Mouse (Mus musculus) myocyte (in vitro differentiated cells): ENCODE measurements around the gene Dnajc5g.
A peak's percentile ranks its signal among the peaks of the same experiment; 100 is the strongest.

ENCODE experiments used
- E2F4 ChIP-seq: IDR thresholded peaks from one replicate; pipeline ENCODE4 v1.6.1; 2011; ENCODE audit warnings: mild to moderate bottlenecking, control low read depth, moderate library complexity; ENCODE audit not compliant: insufficient read depth
- POLR2A ChIP-seq: IDR thresholded peaks from one replicate; pipeline ENCODE4 v1.6.1; 2011; ENCODE audit warnings: low read depth, mild to moderate bottlenecking, control low read depth, moderate library complexity; ENCODE audit not compliant: insufficient read length
- REST ChIP-seq: IDR thresholded peaks from one replicate; pipeline ENCODE4 v1.6.1; 2011; ENCODE audit warnings: mild to moderate bottlenecking, control low read depth, moderate library complexity; ENCODE audit not compliant: insufficient read depth, insufficient read length
- TCF12 ChIP-seq: IDR thresholded peaks from one replicate; pipeline ENCODE4 v1.6.1; 2011; ENCODE audit warnings: mild to moderate bottlenecking, control low read depth; ENCODE audit not compliant: poor library complexity, insufficient read depth, severe bottlenecking
- USF1 ChIP-seq: IDR thresholded peaks from one replicate; pipeline ENCODE4 v1.6.1; 2011; ENCODE audit warnings: low read depth, mild to moderate bottlenecking, control low read depth, moderate library complexity

DNA sequence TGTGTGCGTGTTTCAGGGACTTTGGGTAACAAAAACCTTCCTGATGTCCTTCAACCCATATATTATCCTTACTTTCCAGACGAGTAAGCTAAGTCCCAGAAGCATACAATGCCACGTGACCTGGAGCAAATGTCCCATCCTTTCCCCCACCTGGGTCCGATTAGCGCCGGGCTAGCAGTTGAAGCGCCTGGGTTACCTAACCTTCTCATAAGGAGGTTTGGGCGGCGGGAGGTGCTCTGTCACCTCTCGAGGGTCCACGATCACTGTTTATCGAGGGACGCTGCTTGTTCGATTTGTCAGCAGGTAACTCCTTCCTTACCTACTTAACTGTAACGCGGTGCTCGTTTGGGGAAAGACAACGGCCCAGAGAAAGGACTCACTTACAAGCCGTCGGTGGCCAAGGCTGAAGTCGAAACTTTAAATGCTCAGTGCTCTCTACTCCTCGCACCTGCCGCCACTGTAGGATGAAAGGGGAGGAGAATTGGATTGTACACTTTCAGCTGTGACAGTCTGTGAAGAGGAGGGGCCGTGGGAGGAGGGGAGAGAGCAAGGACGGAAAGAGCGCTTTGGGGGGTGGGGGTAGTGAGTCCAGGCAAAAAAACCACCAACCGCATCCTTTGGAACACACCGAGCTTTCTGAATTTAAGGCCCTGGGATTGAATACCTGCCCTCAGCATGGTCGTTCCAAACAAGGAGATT, 11.8 kb upstream of the Dnajc5g start:
- TF ChIP-seq REST (no peak), USF1 (peak; percentile 48), E2F4 (no peak), POLR2A (no peak), TCF12 (no peak)
